Mouse (Mus musculus) cortical plate, adult 2 months (tissue): ENCODE data around the gene Rapgef5.

ENCODE experiments used
- CTCF ChIP-seq: fragments of 200-500 bp; IDR thresholded peaks from 2 replicates; pipeline ENCODE4 v1.5.1; 2011; ENCODE audit warnings: mild to moderate bottlenecking, control low read depth, low read length; ENCODE audit not compliant: insufficient read depth; ENCODE audit errors: extremely low read depth
- POLR2A ChIP-seq: fragments of 200-500 bp; IDR thresholded peaks from 2 replicates; pipeline ENCODE4 v1.6.1; 2011; ENCODE audit warnings: mild to moderate bottlenecking, low read length, control low read depth; ENCODE audit not compliant: insufficient read depth; ENCODE audit errors: extremely low read depth

GRCm38 (mm10) chr12:117619523-117620023, 103.3 kb downstream of the Rapgef5 start:
- no peak for TF ChIP-seq POLR2A
- TF ChIP-seq CTCF, result no peak
